ENCODE assay signal across 8 mouse cellular contexts in the genomic region with DNA sequence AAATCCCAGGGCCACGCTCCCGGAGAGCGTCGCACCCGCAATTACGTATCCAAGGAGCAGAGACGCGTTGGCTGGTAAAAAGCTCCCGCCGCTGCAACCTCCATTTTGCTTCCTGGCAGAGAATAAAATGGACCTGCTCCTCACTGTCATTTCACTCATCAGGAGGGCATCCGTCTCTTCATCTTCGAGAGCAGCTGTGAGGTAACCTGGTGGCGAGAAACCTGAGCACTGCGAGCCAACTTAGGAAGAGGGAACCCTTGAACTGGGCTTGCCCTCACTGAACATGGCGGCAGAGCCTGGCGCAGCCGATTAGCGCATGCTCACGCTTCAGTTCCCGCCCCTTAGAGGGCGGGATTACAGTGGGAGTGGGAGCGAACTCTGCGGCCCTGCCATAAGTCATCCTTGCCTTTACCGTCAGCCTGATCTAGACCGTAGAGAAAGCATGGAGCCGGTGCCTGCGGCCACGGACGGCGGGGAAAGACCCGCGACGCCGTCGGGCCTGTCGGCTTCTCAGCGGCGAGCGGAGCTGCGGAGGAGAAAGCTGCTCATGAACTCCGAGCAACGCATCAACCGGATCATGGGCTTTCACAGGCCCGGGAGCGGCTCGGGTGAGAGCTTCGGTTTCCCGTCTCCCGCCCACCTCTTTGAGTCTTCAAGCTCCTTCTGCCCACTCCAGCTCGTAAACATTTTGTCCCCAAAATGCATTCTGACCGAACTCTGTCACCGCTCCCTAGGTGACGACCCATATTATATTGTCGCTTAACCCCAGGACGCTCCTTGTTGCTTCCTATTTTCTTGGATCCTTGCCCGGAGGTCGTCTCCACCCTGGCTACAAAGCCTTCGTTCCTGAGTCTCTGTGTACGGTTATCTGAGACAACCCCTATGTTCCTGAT. TPM values are rescaled to one million over a fixed set of nuclear protein-coding genes. Genes with fewer than 3 reads are reported as not detected.
DNase-seq lines count a peak whose midpoint lies in the region; ATAC-seq lines count a peak whose summit lies in the region.

A gene (plus strand): TSS at position 357 of the 893 bp plus-strand sequence.

- peak within 1 kb of the TSS; percentile 88 for H3K4me3 ChIP-seq in heart, embryonic 10.5 days
- peak within 1 kb of the TSS; percentile 84 for H3K4me3 ChIP-seq in kidney, embryonic 15.5 days (replicated peaks)

- peak within 1 kb of the TSS; percentile 94 for H3K27ac ChIP-seq in heart, embryonic 10.5 days
- H3K27ac ChIP-seq in kidney, embryonic 15.5 days, result peak within 1 kb of the TSS; percentile 94

- no peaks in the 10 kb centered on the region for H3K27me3 ChIP-seq in heart, embryonic 10.5 days (ENCODE audit: insufficient read depth, poor library complexity, severe bottlenecking)
- H3K27me3 ChIP-seq in kidney, embryonic 15.5 days, result no peaks in the 10 kb centered on the region

- H3K4me1 ChIP-seq in heart, embryonic 10.5 days, result peaks cover 11% of the 10 kb centered on the region
- H3K4me1 ChIP-seq in kidney, embryonic 15.5 days, result peaks cover 21% of the 10 kb centered on the region

- peak within 1 kb of the TSS; percentile 76 for H3K4me2 ChIP-seq in kidney, embryonic 15.5 days

- H3K36me3 ChIP-seq in heart, embryonic 10.5 days, result peaks cover 22% of the 10 kb centered on the region
- H3K36me3 ChIP-seq in kidney, embryonic 15.5 days, result peaks cover 31% of the 10 kb centered on the region

- peak; percentile 98 for ATAC-seq in erythroblast, adult 5-6 weeks (replicated peaks; ENCODE audit: low FRiP score, poor library complexity, severe bottlenecking)
- ATAC-seq in kidney, embryonic 15.5 days (replicated peaks; ENCODE audit: low FRiP score), result peak; percentile 98
- ATAC-seq in monocyte, adult 5-6 weeks (replicated peaks; ENCODE audit: insufficient number of reproducible peaks, low FRiP score, low TSS enrichment, poor library complexity, severe bottlenecking), result peak; percentile 96

- under 1% methylated on average over 59 of the region's 59 CpGs for WGBS in heart, embryonic 10.5 days
- under 1% methylated on average over 59 of the region's 59 CpGs for WGBS in kidney, embryonic 15.5 days

- H3K9ac ChIP-seq in kidney, embryonic 15.5 days, result peak within 1 kb of the TSS; percentile 86

- peak; percentile 88 to 90 for DNase-seq in B cell, adult 2 months
- DNase-seq in brain, adult 2 months (ENCODE audit: low read depth, low spot score), result peak; percentile 96
- peak; percentile 95 for DNase-seq in heart, embryonic 10.5 days (ENCODE audit: low spot score)
- peak; percentile 92 for DNase-seq in liver
- DNase-seq in spleen, postnatal 4 days (ENCODE audit: low spot score in 2 of 2), result peak; percentile 87 to 90

- no peaks in the 10 kb centered on the region for H3K9me3 ChIP-seq in heart, embryonic 10.5 days
- no peaks in the 10 kb centered on the region for H3K9me3 ChIP-seq in kidney, embryonic 15.5 days (replicated peaks)

RNA-seq across cellular contexts. Expression of the gene that starts here (rescaled TPM):
- 12.9 and 14.6 TPM in 2 replicates for total RNA-seq in erythroblast, adult 5-6 weeks (2015; ENCODE audit: low replicate concordance)
- 6.4 and 26.3 TPM in 2 replicates for total RNA-seq in erythroblast, adult 5-6 weeks (2017; ENCODE audit: low replicate concordance)
- polyA plus RNA-seq in heart, embryonic 10.5 days (2016; fragmentation: Nextera tagmentation; extraction: Ambion mirVana), result 31.3 and 41.8 TPM in 2 replicates
- polyA plus RNA-seq in kidney, embryonic 15.5 days (2015; fragmentation: Nextera tagmentation; extraction: Ambion mirVana), result 55.2 and 60.7 TPM in 2 replicates
- total RNA-seq in monocyte, adult 5-6 weeks (2017), result 26.6 to 41.4 TPM (median 37.6 TPM) in 3 replicates

Comparison
In these comparisons a context has a peak if more than half of its experiments do, and no peak if none do; other contexts are left out.
1. Peak in every context shown above with its lines: DNase-seq, ATAC-seq, H3K4me3 ChIP-seq and H3K27ac ChIP-seq.